Mouse (Mus musculus): ENCODE data around the gene Gm10518. TPM values are rescaled to one million over a fixed set of nuclear protein-coding genes. Genes with fewer than 3 reads are reported as not detected.

Gm10518 gene
- 0.22 TPM in 1 of 2 replicates, not detected in the other for polyA plus RNA-seq (2015; fragmentation: Nextera tagmentation; extraction: Ambion mirVana)

DNA sequence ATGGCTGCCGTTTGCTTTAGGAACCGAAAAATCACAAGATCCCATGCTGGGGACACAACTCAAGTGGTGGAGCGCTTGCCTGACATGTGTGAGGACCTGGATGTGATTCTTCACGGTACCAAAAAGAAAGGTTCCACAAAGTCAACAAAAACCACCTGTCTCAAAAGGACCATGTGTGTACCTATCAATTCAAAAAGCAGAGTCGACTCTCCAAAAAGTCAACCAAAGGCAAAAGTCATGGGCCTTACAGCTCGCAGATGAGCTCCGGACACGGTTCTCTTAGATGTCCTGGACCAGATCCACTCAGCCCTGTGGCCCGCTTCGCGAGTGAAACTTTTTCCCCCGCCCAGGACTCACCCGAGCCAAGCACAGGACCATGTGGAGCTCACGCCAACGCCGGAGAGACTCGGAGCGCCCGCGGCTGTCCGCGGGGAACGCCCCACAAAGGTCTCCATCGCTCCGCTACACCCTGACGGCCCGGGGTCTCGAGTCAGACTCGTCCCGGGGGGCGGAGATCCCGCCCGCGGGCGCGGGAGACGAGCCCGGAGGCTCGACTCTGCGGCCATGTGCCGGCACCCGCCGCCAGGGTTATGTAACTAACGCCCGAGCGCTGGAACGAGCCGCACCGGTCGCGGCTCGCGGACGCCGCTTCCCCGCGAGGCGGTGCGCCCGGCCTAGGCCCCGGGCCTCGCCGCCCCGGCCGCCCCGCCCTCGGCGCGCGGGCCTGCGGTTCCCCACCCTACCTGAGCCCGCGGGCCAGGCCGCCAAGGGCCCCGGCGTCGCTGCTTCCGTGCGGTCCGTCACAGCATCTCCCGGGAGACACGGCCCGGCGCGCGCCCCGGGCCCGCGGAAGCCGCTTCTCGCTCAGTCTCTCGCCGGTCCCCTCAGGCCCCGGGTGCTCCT lies at the start of gene Gm10518:
TSS of gene Gm10518 (plus strand) at position 767 of the 903 bp plus-strand sequence.
- Histone ChIP-seq H3K27me3 (no peaks in the 10 kb centered on the region), H3K9ac (peak within 1 kb of the TSS; percentile 92), H3K4me1 (replicated peaks) (peaks cover 18% of the 10 kb centered on the region), H3K4me2 (peak within 1 kb of the TSS; percentile 73), H3K27ac (peak within 1 kb of the TSS; percentile 98), H3K36me3 (peaks cover 12% of the 10 kb centered on the region), H3K4me3 (peak within 1 kb of the TSS; percentile 81), H3K9me3 (replicated peaks) (no peaks in the 10 kb centered on the region)
- under 1% methylated on average over 80 of the region's 94 CpGs for WGBS
- peak; percentile 58 for ATAC-seq (replicated peaks; ENCODE audit: insufficient number of reproducible peaks, insufficient read depth, low FRiP score, low read depth)

DNA sequence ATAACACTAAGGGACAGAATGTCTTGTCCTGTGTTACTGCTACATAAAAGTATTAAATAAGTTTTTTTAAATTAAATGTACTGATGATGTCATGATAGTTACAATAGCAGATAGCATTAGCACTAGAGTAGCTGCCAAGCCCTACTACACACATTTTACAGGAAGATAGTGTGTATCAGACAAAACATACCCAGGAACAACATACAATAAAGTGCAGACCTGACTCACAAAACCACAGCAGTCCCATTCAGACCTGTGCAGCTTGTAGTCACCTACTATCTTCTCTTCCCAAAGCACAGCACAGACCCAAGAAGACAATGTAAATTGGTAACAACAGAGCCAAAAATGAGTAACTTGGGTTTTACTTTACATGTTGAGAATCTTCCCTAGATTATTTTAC lies 46.7 kb upstream of the Gm10518 start:
- no peak overlapping the region for H3K27ac ChIP-seq
- H3K27me3 ChIP-seq = no peaks in the 10 kb centered on the region
- H3K36me3 ChIP-seq = peaks cover 79% of the 10 kb centered on the region
- no peaks in the 10 kb centered on the region for H3K4me1 ChIP-seq (replicated peaks)
- no peak overlapping the region for H3K9ac ChIP-seq
- no peak overlapping the region for H3K4me2 ChIP-seq
- H3K4me3 ChIP-seq = no peak overlapping the region
- ATAC-seq (replicated peaks; ENCODE audit: insufficient number of reproducible peaks, insufficient read depth, low FRiP score, low read depth) = no peak
- H3K9me3 ChIP-seq (replicated peaks) = no peaks in the 10 kb centered on the region

DNA sequence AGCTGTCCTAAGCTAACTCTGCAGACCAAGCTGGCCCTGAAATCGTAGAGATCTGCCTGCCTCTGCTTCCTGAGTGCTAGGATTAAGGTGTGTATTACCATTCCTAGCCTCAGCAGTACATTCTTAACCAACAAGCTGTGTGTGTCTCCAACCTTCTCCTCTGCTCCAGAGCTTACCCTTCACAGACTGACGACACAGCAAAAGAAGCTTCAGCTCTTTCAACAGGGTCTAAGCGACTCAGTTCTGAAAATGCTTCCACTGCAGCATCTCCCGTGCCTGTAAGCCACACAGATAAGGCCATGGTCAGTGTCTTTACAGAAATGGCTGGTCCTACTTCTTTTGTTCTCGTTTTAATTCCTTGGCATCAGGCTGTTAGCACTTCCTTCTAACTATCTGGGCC lies 43.1 kb upstream of the Gm10518 start:
- Histone ChIP-seq H3K27me3 (no peaks in the 10 kb centered on the region), H3K4me1 (replicated peaks) (no peaks in the 10 kb centered on the region), H3K27ac (no peak overlapping the region), H3K36me3 (peaks cover 81% of the 10 kb centered on the region), H3K9ac (no peak overlapping the region), H3K4me3 (no peak overlapping the region), H3K4me2 (no peak overlapping the region), H3K9me3 (replicated peaks) (no peaks in the 10 kb centered on the region)
- 90% methylated on average over 5 of the region's 5 CpGs for WGBS
- no peak for ATAC-seq (replicated peaks; ENCODE audit: insufficient number of reproducible peaks, insufficient read depth, low FRiP score, low read depth)

GRCm38 (mm10) chr1:179760553-179760952 lies 42.6 kb upstream of the Gm10518 start:
- H3K9me3 ChIP-seq (replicated peaks) = no peaks in the 10 kb centered on the region
- no peaks in the 10 kb centered on the region for H3K4me1 ChIP-seq (replicated peaks)
- peaks cover 80% of the 10 kb centered on the region for H3K36me3 ChIP-seq
- no peak overlapping the region for H3K4me3 ChIP-seq
- no peak for ATAC-seq (replicated peaks; ENCODE audit: insufficient number of reproducible peaks, insufficient read depth, low FRiP score, low read depth)
- WGBS = 94% methylated on average over 4 of the region's 4 CpGs
- H3K9ac ChIP-seq = no peak overlapping the region
- no peak overlapping the region for H3K4me2 ChIP-seq
- no peaks in the 10 kb centered on the region for H3K27me3 ChIP-seq
- no peak overlapping the region for H3K27ac ChIP-seq

DNA sequence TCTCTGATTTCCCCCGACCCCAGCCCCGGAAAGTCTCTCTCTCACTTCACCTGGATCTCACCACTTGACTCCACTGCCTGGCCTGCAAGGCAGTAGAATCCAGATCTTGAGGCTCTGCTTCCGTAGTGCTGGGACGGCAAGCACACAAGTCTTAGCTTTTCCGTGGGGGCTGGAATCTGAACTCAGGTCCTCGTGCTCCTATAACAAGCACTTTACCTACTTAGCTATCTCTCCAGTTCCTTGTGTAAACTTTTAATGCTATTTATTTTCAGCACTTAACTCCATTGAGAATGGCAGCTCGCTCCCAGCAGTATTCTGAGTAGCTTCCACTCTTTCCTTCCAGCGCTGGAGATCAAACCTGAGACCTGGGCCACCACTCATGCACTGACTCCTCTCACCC lies 26.3 kb upstream of the Gm10518 start:
- Histone ChIP-seq H3K4me1 (replicated peaks) (no peaks in the 10 kb centered on the region), H3K27me3 (no peaks in the 10 kb centered on the region), H3K36me3 (peaks cover 80% of the 10 kb centered on the region), H3K4me3 (no peak overlapping the region), H3K9me3 (replicated peaks) (no peaks in the 10 kb centered on the region), H3K4me2 (no peak overlapping the region), H3K9ac (no peak overlapping the region), H3K27ac (no peak overlapping the region)
- ATAC-seq (replicated peaks; ENCODE audit: insufficient number of reproducible peaks, insufficient read depth, low FRiP score, low read depth) = no peak
- WGBS = 90% methylated on average over 8 of the region's 8 CpGs

DNA sequence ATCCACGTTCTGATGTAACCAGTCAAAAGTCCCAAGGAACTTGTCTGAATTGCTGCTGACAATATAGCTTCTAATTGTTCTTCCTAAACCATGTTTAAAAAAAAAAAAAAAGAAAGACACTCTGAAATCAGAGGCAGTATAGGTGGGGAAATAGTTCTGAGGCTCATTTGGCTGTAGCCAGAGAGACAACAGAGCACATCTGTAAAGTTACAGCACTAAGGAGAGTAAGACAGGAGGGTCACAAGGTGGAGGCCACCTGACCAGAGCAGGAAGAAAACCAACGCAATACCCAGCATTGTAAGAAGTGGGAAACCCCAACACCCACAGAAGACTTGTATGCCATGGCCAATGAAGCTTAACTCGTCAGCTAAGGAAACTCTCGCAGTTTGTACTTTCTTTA lies 19.1 kb upstream of the Gm10518 start:
- no peaks in the 10 kb centered on the region for H3K4me1 ChIP-seq (replicated peaks)
- no peak for ATAC-seq (replicated peaks; ENCODE audit: insufficient number of reproducible peaks, insufficient read depth, low FRiP score, low read depth)
- H3K4me3 ChIP-seq = no peak overlapping the region
- H3K27me3 ChIP-seq = no peaks in the 10 kb centered on the region
- no peak overlapping the region for H3K4me2 ChIP-seq
- 88% methylated on average over 4 of the region's 4 CpGs for WGBS
- H3K27ac ChIP-seq = no peak overlapping the region
- no peaks in the 10 kb centered on the region for H3K9me3 ChIP-seq (replicated peaks)
- peaks cover 80% of the 10 kb centered on the region for H3K36me3 ChIP-seq
- no peak overlapping the region for H3K9ac ChIP-seq

DNA sequence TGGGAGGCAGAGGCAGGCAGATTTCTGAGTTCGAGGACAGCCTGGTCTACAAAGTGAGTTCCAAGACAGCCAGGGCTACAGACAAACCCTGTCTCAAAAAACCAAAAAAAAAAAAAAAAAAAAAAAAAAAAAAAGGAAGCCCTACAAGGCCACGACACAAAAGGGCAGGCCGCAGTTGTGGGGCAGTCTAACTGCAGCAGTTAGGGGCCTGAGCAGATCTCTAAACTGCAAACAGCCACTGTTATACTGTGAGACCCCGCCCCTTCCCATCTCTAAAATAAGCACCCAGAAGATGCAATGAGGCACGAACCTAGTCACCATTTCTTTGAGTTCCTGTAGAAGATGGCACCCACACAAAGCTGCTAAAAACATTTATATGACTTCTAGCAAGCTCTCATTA lies 17.7 kb upstream of the Gm10518 start:
- Histone ChIP-seq H3K27me3 (no peaks in the 10 kb centered on the region), H3K9ac (no peak overlapping the region), H3K9me3 (replicated peaks) (no peaks in the 10 kb centered on the region), H3K4me3 (no peak overlapping the region), H3K4me2 (no peak overlapping the region), H3K27ac (no peak overlapping the region), H3K4me1 (replicated peaks) (no peaks in the 10 kb centered on the region), H3K36me3 (peaks cover 79% of the 10 kb centered on the region)
- WGBS = 90% methylated on average over 5 of the region's 5 CpGs
- ATAC-seq (replicated peaks; ENCODE audit: insufficient number of reproducible peaks, insufficient read depth, low FRiP score, low read depth) = no peak

- Histone ChIP-seq H3K9me3 (replicated peaks) (no peaks in the 10 kb centered on the region), H3K27ac (no peak overlapping the region), H3K4me1 (replicated peaks) (no peaks in the 10 kb centered on the region), H3K4me3 (no peak overlapping the region), H3K9ac (no peak overlapping the region), H3K27me3 (no peaks in the 10 kb centered on the region), H3K4me2 (no peak overlapping the region), H3K36me3 (peaks cover 82% of the 10 kb centered on the region)
- WGBS = 69% methylated on average over 4 of the region's 4 CpGs
- no peak for ATAC-seq (replicated peaks; ENCODE audit: insufficient number of reproducible peaks, insufficient read depth, low FRiP score, low read depth)
These were observed 15.9 kb upstream of the Gm10518 start for GRCm38 (mm10) chr1:179787281-179787680.

GRCm38 (mm10) chr1:179798794-179799193 lies 4.4 kb upstream of the Gm10518 start:
- H3K4me1 ChIP-seq (replicated peaks) = peaks cover 13% of the 10 kb centered on the region
- no peak overlapping the region for H3K9ac ChIP-seq
- no peaks in the 10 kb centered on the region for H3K9me3 ChIP-seq (replicated peaks)
- no peak overlapping the region for H3K27ac ChIP-seq
- no peaks in the 10 kb centered on the region for H3K27me3 ChIP-seq
- H3K4me2 ChIP-seq = no peak overlapping the region
- H3K36me3 ChIP-seq = peaks cover 45% of the 10 kb centered on the region
- H3K4me3 ChIP-seq = no peak overlapping the region
- no peak for ATAC-seq (replicated peaks; ENCODE audit: insufficient number of reproducible peaks, insufficient read depth, low FRiP score, low read depth)

DNA sequence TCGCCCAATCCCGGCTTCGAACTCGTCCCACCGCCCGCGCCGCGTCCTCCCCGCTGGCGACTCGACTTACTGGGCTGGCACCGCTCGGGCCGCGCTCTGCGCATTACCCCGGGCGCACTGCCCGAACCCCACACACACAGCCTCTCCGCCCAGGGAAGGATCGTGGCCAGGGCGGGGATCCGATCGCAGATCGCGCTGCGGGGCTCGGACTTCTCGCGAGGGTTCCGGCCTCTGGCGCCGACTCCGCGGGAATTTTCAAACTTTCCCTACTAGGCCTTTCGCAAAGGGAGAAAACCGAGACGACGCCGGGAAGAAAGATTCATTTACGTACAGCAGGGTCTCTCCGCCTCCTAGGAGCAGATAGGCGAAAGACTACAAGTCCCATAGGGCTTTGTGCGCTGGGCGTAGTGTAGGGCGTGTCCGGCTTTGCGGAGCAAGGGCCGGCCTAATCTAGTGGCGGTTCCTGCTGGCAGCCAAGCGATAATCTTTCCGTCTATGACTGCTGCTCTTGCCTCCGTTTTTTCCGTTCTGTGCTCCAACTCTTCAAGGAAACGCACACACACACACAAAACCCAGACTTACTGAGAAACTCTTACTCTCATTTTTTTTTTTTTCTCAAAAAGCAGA lies 450 bp downstream of the Gm10518 start, which contains the start of gene Ahctf1:
TSS of gene Ahctf1 (minus strand) at position 168 of the 627 bp plus-strand sequence.
- Histone ChIP-seq H3K36me3 (peaks cover 5% of the 10 kb centered on the region), H3K9me3 (replicated peaks) (no peaks in the 10 kb centered on the region), H3K4me3 (peak within 1 kb of the TSS; percentile 81), H3K27me3 (no peaks in the 10 kb centered on the region), H3K9ac (peak within 1 kb of the TSS; percentile 92), H3K4me1 (replicated peaks) (peaks cover 18% of the 10 kb centered on the region), H3K27ac (peak within 1 kb of the TSS; percentile 98), H3K4me2 (peak within 1 kb of the TSS; percentile 73)
- WGBS = under 1% methylated on average over 55 of the region's 56 CpGs
- peak; percentile 98 for ATAC-seq (replicated peaks; ENCODE audit: insufficient number of reproducible peaks, insufficient read depth, low FRiP score, low read depth)

DNA sequence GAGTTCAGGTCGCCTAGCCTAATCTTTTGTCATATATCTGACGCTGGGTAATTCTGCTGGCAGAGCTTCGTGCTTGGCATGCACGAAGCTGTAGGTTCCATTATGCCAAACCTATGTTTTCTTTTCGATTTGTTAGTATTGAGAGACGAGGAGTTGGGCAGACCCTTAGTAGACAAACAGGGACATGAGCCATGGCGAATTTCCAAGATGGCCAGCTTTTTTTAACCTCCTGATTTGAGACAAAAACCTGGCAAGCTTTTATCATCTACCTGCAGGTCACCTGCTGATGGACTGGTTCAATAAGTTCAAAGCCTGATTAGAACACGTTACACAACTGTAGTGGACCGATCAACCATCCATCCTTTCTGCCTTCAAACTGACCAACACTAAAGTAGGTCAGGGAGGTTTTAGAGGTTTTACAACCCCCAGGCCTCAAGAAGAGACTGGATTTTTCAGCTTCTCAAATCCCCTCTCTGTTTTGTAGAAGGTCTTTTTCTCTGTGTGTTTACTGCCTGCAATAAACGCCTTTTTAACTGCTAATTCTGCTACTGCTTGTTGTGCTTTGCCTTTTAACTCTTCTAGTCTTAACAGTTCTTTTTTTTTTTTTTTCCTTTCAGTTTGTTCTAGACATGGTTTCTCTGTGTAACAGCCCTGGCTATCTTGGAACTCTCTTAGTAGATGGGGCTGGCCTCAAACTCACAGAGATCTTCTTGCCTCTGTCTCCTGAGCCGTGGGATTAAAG lies 1.1 kb downstream of the Gm10518 start:
- H3K27me3 ChIP-seq = no peaks in the 10 kb centered on the region
- H3K9me3 ChIP-seq (replicated peaks) = no peaks in the 10 kb centered on the region
- peak overlapping the region; percentile 36; the same call in 1 of the 2 replicates for H3K9ac ChIP-seq
- peak overlapping the region; percentile 73 for H3K4me2 ChIP-seq
- 32% methylated on average over 11 of the region's 11 CpGs for WGBS
- H3K27ac ChIP-seq = peak overlapping the region; percentile 98
- H3K4me1 ChIP-seq (replicated peaks) = peaks cover 18% of the 10 kb centered on the region
- H3K4me3 ChIP-seq = peak overlapping the region; percentile 81
- H3K36me3 ChIP-seq = no peaks in the 10 kb centered on the region
- ATAC-seq (replicated peaks; ENCODE audit: insufficient number of reproducible peaks, insufficient read depth, low FRiP score, low read depth) = no peak
